Mouse (Mus musculus): ENCODE measurements around the gene Gm13288.

- TF ChIP-seq CTCF (IDR thresholded peaks at IDR 0.05; ENCODE audit: insufficient read depth, low read depth, low read length) (no peak), POLR2A (IDR thresholded peaks at IDR 0.05; ENCODE audit: insufficient read depth, low read depth, low read length) (no peak)
These were observed 45.9 kb downstream of the Gm13288 start for GRCm38 (mm10) chr4:88851026-88851763.
